14 mouse cellular contexts compared by ENCODE assay signal in the genomic region with DNA sequence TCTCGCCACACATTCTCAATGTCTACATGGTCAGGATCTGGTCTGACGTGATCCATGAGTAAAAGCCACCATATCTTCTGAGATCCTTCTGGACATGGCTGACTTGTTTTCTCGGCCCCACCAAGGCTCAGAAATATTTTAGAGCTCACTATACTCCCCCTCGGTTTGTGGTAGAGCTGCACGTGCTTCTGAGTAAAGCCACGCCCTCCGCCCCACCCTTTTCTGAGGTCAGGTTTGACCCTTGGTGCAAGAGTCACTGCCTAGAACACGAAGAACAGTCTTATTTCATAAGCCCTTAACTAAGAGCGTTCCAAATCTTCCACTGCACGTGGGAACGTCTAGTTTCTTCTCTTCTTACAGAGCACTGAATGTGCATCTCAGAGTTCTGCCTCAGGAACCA. TPM values are rescaled to one million over a fixed set of nuclear protein-coding genes. Genes with fewer than 3 reads are reported as not detected.
A peak's percentile ranks its signal among the peaks of the same experiment; 100 is the strongest.
DNase-seq lines count a peak whose midpoint lies in the region; ATAC-seq and TF ChIP-seq lines count a peak whose summit lies in the region.
"Had no signal": no experiment of that assay in that cellular context is flagged by ENCODE, and none has a peak within 500 bp of the region (broad histone marks: within the 10 kb centered on the region; RNA-seq: fewer than 3 reads in every experiment).

No protein-coding gene starts in this region.

- no peak overlapping the region for H3K9ac ChIP-seq in forebrain, embryonic 12.5 days
- no peak overlapping the region for H3K9ac ChIP-seq in forebrain, embryonic 15.5 days (replicated peaks)
- no peak overlapping the region for H3K9ac ChIP-seq in CH12.LX (ENCODE audit: insufficient read depth, low read depth)
- no peak overlapping the region for H3K9ac ChIP-seq in liver, embryonic 12.5 days

- no peak overlapping the region for H3K27ac ChIP-seq in forebrain, embryonic 12.5 days
- H3K27ac ChIP-seq in forebrain, embryonic 15.5 days (replicated peaks) = no peak overlapping the region
- no peak overlapping the region for H3K27ac ChIP-seq in kidney, adult 2 months (ENCODE audit: insufficient read depth, low read depth, low read length)
- H3K27ac ChIP-seq in CH12.LX (ENCODE audit: insufficient read depth, low read depth) = no peak overlapping the region
- no peak overlapping the region for H3K27ac ChIP-seq in liver, embryonic 12.5 days
- H3K27ac ChIP-seq: forebrain, embryonic 10.5 days; macrophage had no signal

- no peak for TF ChIP-seq CTCF in kidney, adult 2 months (conservative IDR thresholded peaks at IDR 0.05; ENCODE audit: insufficient read depth, insufficient read length, low read depth, low read length)
- no peak for TF ChIP-seq CTCF in CH12.LX (conservative IDR thresholded peaks at IDR 0.05 in 1 of 2, IDR thresholded peaks at IDR 0.05 in 1 of 2; ENCODE audit: low read depth in 2 of 2, low read length in 2 of 2)

- no peaks in the 10 kb centered on the region for H3K79me2 ChIP-seq in CH12.LX (replicated peaks; ENCODE audit: control insufficient read depth, extremely low read depth, insufficient read depth, poor library complexity, severe bottlenecking)

- no peak for TF ChIP-seq POLR2A in kidney, adult 2 months (IDR thresholded peaks at IDR 0.05; ENCODE audit: low read depth, low read length)
- no peak for TF ChIP-seq POLR2A in CH12.LX (IDR thresholded peaks at IDR 0.05; ENCODE audit: low read depth, low read length)

- H3K27me3 ChIP-seq in forebrain, embryonic 12.5 days = no peaks in the 10 kb centered on the region
- no peaks in the 10 kb centered on the region for H3K27me3 ChIP-seq in forebrain, embryonic 15.5 days
- H3K27me3 ChIP-seq in kidney, adult 2 months (replicated peaks; ENCODE audit: control insufficient read depth, insufficient read depth, low read length) = no peaks in the 10 kb centered on the region
- no peaks in the 10 kb centered on the region for H3K27me3 ChIP-seq in CH12.LX (replicated peaks)
- H3K27me3 ChIP-seq in liver, embryonic 12.5 days (replicated peaks) = no peaks in the 10 kb centered on the region

- H3K9me3 ChIP-seq in forebrain, embryonic 12.5 days = no peaks in the 10 kb centered on the region
- no peaks in the 10 kb centered on the region for H3K9me3 ChIP-seq in forebrain, embryonic 15.5 days
- no peaks in the 10 kb centered on the region for H3K9me3 ChIP-seq in CH12.LX (replicated peaks; ENCODE audit: low read length)
- no peaks in the 10 kb centered on the region for H3K9me3 ChIP-seq in liver, embryonic 12.5 days (replicated peaks)
- H3K9me3 ChIP-seq: forebrain, embryonic 10.5 days had no signal

- peak overlapping the region; percentile 9; the same call in 1 of the 2 replicates for H3K4me2 ChIP-seq in forebrain, embryonic 12.5 days
- no peak overlapping the region for H3K4me2 ChIP-seq in forebrain, embryonic 15.5 days (replicated peaks)
- H3K4me2 ChIP-seq in CH12.LX (ENCODE audit: insufficient read depth, low read depth, poor library complexity, severe bottlenecking) = no peak overlapping the region
- peak overlapping the region; percentile 10; the same call in 1 of the 2 replicates for H3K4me2 ChIP-seq in liver, embryonic 12.5 days
- H3K4me2 ChIP-seq: heart, embryonic 11.5 days had no signal

- peak; percentile 20 to 38 for DNase-seq in kidney, postnatal 25 days
- DNase-seq in kidney, adult 2 months = no peak
- no peak for DNase-seq in CH12.LX (ENCODE audit: extremely low read depth)
- DNase-seq in cerebellum, adult 9-11 months = no peak
- DNase-seq: adrenal gland, adult 8-10 months; cerebellum, postnatal 10 days; gastrocnemius, postnatal 10 days had no signal

- 63% methylated on average over 11 of the region's 11 CpGs for WGBS in forebrain, embryonic 12.5 days
- WGBS in forebrain, embryonic 15.5 days = 61% methylated on average over 11 of the region's 11 CpGs
- WGBS in kidney, adult 2 months = 47% methylated on average over 11 of the region's 11 CpGs
- 36% methylated on average over 11 of the region's 11 CpGs for WGBS in liver, embryonic 12.5 days (ENCODE audit: insufficient replicate concordance)

- no peak for ATAC-seq in forebrain, embryonic 12.5 days (ENCODE audit: low FRiP score)
- ATAC-seq in forebrain, embryonic 15.5 days (replicated peaks) = no peak
- ATAC-seq in liver, embryonic 12.5 days = peak; percentile 44; the same call in 1 of the 2 replicates
- no peak for ATAC-seq in cerebellum, adult (ENCODE audit: insufficient number of reproducible peaks, low FRiP score, low TSS enrichment)

- in situ Hi-C loops in CH12.LX (cut with MboI; ENCODE audit: low pct_ligation_motif_present, low pct_unique_long_range_greater_than_20kb, low sequenced_read_pairs) = no loop called here

- 0 out of 2 replicates have a peak, but pooled peaks cover 5% of the 10 kb centered on the region for H3K4me1 ChIP-seq in forebrain, embryonic 12.5 days
- no peaks in the 10 kb centered on the region for H3K4me1 ChIP-seq in forebrain, embryonic 15.5 days
- H3K4me1 ChIP-seq in kidney, adult 2 months (ENCODE audit: control insufficient read depth, insufficient read depth, low read length) = no peaks in the 10 kb centered on the region
- no peaks in the 10 kb centered on the region for H3K4me1 ChIP-seq in CH12.LX (ENCODE audit: control insufficient read depth in 1 of 2, insufficient read depth in 2 of 2)
- peaks cover 10% of the 10 kb centered on the region; the same call in 1 of the 2 replicates for H3K4me1 ChIP-seq in liver, embryonic 12.5 days

- no peak for TF ChIP-seq EP300 in CH12.LX (IDR thresholded peaks at IDR 0.05; ENCODE audit: low read length)

- TF ChIP-seq RAD21 in CH12.LX (IDR thresholded peaks at IDR 0.05; ENCODE audit: low read depth, low read length) = no peak

- H3K4me3 ChIP-seq in forebrain, embryonic 12.5 days (replicated peaks) = no peak overlapping the region
- no peak overlapping the region for H3K4me3 ChIP-seq in forebrain, embryonic 15.5 days
- no peak overlapping the region for H3K4me3 ChIP-seq in kidney, adult 2 months (ENCODE audit: insufficient read depth, low read depth, low read length)
- no peak overlapping the region for H3K4me3 ChIP-seq in CH12.LX (replicated peaks in 1 of 3; ENCODE audit: low read depth in 2 of 3, low read length in 2 of 3, poor library complexity in 1 of 3)
- no peak overlapping the region for H3K4me3 ChIP-seq in liver, embryonic 12.5 days
- H3K4me3 ChIP-seq: forebrain, embryonic 10.5 days had no signal

- no peaks in the 10 kb centered on the region for H3K36me3 ChIP-seq in forebrain, embryonic 12.5 days (replicated peaks)
- no peaks in the 10 kb centered on the region for H3K36me3 ChIP-seq in forebrain, embryonic 15.5 days
- no peaks in the 10 kb centered on the region for H3K36me3 ChIP-seq in kidney, adult 2 months (ENCODE audit: control insufficient read depth, insufficient read depth, low read length)
- H3K36me3 ChIP-seq in CH12.LX (replicated peaks in 1 of 2; ENCODE audit: control insufficient read depth in 1 of 2, insufficient read depth in 1 of 2, low read length in 1 of 2) = no peaks in the 10 kb centered on the region
- no peaks in the 10 kb centered on the region for H3K36me3 ChIP-seq in liver, embryonic 12.5 days
- H3K36me3 ChIP-seq: forebrain, embryonic 10.5 days had no signal

- dilution Hi-C loops in CH12.LX (cut with MboI; ENCODE audit: extremely low pct_ligation_motif_present, extremely low pct_unique_long_range_greater_than_20kb, low sequenced_read_pairs) = no loop called here

TF ChIP-seq in CH12.LX, 34 proteins besides CTCF, POLR2A, EP300 and RAD21:
- TF ChIP-seq ZNF384 (IDR thresholded peaks at IDR 0.05; ENCODE audit: low read depth, low read length) (no peak), CHD2 (IDR thresholded peaks at IDR 0.05; ENCODE audit: low read length) (no peak), RCOR1 (conservative IDR thresholded peaks at IDR 0.05; ENCODE audit: low read depth, low read length) (no peak), JUND (conservative IDR thresholded peaks at IDR 0.05; ENCODE audit: low read depth, low read length) (no peak), BHLHE40 (IDR thresholded peaks at IDR 0.05; ENCODE audit: low read depth, low read length) (peak; percentile 72)

RNA-seq across cellular contexts. Expression of gene Enpp1, which starts 6.8 kb away (rescaled TPM):
- 1.2 and 1.3 TPM in 2 replicates for polyA plus RNA-seq in forebrain, embryonic 12.5 days (2016; fragmentation: Nextera tagmentation; extraction: Ambion mirVana)
- 0.91 and 1.8 TPM in 2 replicates for polyA plus RNA-seq in forebrain, embryonic 15.5 days (2015; fragmentation: Nextera tagmentation; extraction: Ambion mirVana)
- 8.5 TPM in 2 replicates for polyA plus RNA-seq in kidney, adult 2 months (2012; rRNA removed)
- total RNA-seq in CH12.LX (2012; rRNA removed) = 2.8 and 3.1 TPM in 2 replicates
- 0.34 and 0.58 TPM in 2 replicates for total RNA-seq in CH12.LX (2014; rRNA removed)
- polyA plus RNA-seq in CH12.LX (2012; ENCODE audit: insufficient read length, low read depth) = 0.79 and 0.87 TPM in 2 replicates
- polyA plus RNA-seq in liver, embryonic 12.5 days (2016; fragmentation: Nextera tagmentation; extraction: Ambion mirVana) = 1.5 and 2.1 TPM in 2 replicates

Comparison
In these comparisons a context has a peak if more than half of its experiments do, and no peak if none do; other contexts are left out.
1. H3K4me2 ChIP-seq: peak in forebrain, embryonic 12.5 days (single experiment) and liver, embryonic 12.5 days (single experiment); none in forebrain, embryonic 15.5 days (single experiment) and CH12.LX (single experiment).
2. DNase-seq: peak in kidney, postnatal 25 days (2 of 2); none in kidney, adult 2 months (single experiment), CH12.LX (single experiment) and cerebellum, adult 9-11 months (single experiment).